Mouse (Mus musculus) olfactory bulb, adult 2 months (tissue): ENCODE data around the gene Ydjc. TPM values are rescaled to one million over a fixed set of nuclear protein-coding genes. Genes with fewer than 3 reads are reported as not detected.

Experiments used
- H3K27ac ChIP-seq: fragments of 200-500 bp; 2 replicates; pipeline ENCODE4 v1.5.1; 2012; ENCODE audit warnings: low read depth, low read length; ENCODE audit not compliant: insufficient read depth
- H3K4me1 ChIP-seq: fragments of 200-500 bp; 2 replicates; pipeline ENCODE4 v1.6.1; 2012; ENCODE audit warnings: low read length; ENCODE audit not compliant: control insufficient read depth, insufficient read depth
- H3K4me3 ChIP-seq: fragments of 200-500 bp; 2 replicates; pipeline ENCODE4 v1.5.1; 2012; ENCODE audit warnings: mild to moderate bottlenecking, low read depth, low read length, moderate library complexity; ENCODE audit not compliant: insufficient read depth
- CTCF ChIP-seq: fragments of 200-500 bp; IDR thresholded peaks from 2 replicates; pipeline ENCODE4 v1.5.1; 2012; ENCODE audit warnings: low read depth, mild to moderate bottlenecking, low read length, moderate library complexity; ENCODE audit not compliant: insufficient read depth
- POLR2A ChIP-seq: fragments of 200-500 bp; IDR thresholded peaks from 2 replicates; pipeline ENCODE4 v1.6.1; 2012; ENCODE audit warnings: mild to moderate bottlenecking, low read depth, low read length, moderate library complexity; ENCODE audit not compliant: insufficient read depth
- WGBS: fragments of 180-500 bp; shearing (Covaris S2); methylation state at CpG from one replicate; pipeline ENCODE4 v1.1.7; 2018; 5-methylcytosine and 5-hydroxymethylcytosine counted together
- polyA plus RNA-seq: library from polyadenylated mRNA; stranded (reverse); fragments of >200 nt; gene quantifications from 2 replicates; pipeline ENCODE4 v1.2.4, GENCODE M21; 2012; ENCODE audit warnings: low replicate concordance; ENCODE audit not compliant: missing spikeins, insufficient read depth, insufficient read length

Ydjc gene
- polyA plus RNA-seq, 1 experiment, result not detected

DNA sequence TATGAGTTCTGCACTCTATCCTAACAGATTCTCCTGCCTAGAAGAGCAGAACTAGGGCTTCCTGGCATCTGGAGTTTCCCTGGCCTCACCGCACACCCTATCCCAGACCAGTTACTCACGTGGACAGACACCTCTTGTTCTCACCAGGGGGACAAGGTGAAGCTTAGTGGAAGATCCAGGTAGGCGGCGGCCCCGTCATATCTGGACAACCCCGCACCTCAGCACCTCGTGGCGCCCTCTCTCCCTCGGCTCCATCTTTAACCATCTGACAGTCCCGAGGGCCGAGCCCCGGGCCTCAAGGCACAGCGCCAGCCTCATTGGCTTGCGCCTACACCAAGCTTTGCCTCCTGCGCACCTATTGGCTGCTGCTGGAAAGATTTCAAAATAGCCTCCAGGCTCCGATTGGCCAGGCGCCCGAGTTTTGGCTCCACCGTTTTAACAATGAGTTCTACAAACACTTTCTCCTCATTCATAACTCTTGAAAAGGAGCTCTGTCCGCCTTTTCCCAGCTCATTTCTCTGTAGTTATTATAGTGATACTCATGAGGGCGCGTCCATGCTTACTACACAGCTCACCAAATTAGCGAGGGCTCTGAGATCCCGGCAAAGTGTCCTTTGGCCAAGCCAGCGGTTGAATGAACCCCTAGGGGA is 19.4 kb upstream of the Ydjc start, which contains the start of gene 2610318N02Rik:
Gene 2610318N02Rik (minus strand): TSS at position 297 of the 650 bp plus-strand sequence.
- Histone ChIP-seq H3K4me3 (peak within 1 kb of the TSS; percentile 43), H3K4me1 (peaks cover 13% of the 10 kb centered on the region), H3K27ac (no peak within 1 kb of the TSS)
- no peak for TF ChIP-seq POLR2A
- no peak for TF ChIP-seq CTCF
- WGBS, result 1% methylated on average over 25 of the region's 25 CpGs

DNA sequence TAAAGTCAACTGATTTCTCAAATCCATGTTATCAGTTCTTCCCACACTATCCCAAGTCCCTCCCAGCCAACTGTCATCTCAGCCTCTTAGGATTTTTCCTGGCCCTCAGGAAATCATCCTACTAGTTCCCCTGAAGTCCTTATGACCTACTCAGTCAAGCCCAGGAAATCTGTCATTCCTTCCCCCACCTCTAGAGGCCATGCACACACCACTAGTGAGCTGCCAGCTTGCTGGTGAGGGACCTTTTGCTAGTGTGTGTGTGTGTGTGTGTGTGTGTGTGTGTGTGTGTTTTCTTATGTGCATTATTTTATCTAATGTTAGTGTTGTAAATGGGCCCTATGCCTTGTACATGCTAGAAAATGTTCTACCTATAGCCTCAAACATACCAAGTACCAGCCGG is 17.1 kb upstream of the Ydjc start:
- TF ChIP-seq POLR2A, result no peak
- no peak for TF ChIP-seq CTCF
- WGBS, result 100% methylated on average over 1 of the region's 1 CpGs
- Histone ChIP-seq H3K4me1 (peaks cover 22% of the 10 kb centered on the region), H3K4me3 (no peak overlapping the region), H3K27ac (no peak overlapping the region)

DNA sequence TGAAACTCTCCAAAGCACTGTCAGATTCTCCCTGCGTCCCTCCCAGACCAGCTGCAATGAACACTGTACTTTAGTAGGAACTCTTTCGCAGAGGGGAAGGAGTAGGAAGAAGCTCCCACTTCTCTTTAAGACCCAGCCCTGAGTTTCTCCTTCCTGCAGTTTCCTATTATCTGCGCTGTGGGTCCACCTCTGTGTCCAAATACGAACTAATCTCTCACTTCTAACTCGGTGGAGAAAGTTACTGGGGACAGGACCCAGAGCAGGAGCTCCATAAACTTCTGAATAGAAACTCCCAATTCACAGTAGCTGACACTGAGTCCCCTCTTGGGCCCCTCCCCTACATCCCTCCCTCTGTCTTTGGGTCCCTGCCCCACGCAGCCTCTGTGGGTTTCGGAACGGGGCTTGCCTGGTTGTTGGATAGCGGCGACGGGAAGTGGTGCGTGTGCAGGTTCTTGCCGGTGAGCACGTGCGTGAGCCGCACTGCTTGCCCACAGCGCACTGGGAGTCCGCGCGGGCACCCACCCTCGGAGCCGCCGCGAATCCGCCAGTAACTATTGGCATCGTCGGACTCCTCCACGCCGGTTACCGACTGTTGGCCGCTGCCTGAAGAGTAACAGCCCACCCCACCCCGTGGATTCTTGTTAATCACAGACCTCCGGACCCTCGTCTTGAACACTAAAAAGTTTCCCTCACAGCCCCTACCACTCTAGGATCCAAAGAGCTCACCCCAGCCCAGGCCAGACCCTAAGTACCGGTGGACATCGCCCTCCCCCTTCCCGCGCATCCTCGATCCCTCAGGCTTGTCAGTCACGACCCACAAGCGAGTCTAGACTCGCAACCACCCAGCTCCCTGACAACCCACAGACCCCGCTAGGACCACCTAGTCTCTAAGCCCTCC is 13.0 kb upstream of the Ydjc start:
- TF ChIP-seq CTCF (no peak), POLR2A (no peak)
- WGBS, result 4% methylated on average over 43 of the region's 43 CpGs
- Histone ChIP-seq H3K4me3 (peak overlapping the region; percentile 61), H3K27ac (no peak overlapping the region), H3K4me1 (peaks cover 8% of the 10 kb centered on the region)

DNA sequence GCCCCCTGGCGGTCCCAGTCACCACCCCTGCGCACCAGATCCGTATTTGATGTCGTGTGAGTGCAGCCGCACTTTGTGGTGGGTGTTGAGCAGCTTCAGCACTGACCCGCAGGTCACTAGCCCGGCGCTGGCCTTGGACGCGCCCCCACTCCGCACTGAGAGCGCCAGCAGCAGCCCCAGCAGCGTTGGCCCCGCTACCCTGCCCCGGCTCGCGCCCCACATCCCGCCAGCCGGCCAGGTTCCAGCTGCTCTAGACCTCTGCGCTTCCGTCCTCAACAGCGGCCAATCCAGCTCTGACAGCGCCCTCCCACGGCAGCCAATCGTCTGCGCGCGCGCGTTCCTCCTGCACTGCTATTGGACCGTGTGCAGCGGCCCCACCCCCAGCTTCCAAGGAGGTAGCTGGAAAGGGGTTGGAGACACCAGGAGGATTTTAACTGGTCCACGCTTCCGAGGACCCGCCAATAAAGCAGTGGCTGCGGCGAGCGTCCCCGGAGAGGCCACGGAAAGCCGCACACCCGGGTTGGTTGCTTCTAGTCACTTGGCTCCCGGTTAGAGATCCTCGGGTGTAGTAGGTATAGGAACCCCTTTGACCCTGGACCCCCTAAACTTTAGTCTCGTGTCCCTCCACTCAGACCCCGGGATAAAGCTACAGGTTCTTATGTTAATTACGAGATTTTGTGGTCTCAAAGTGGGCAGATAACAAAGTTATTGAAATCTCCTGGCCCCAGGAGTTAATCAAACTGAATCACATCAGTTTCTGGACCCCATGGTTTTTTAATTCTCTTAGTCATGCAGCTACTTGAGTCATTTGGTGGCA is 12.1 kb upstream of the Ydjc start, which contains the start of gene Sdf2l1:
Gene Sdf2l1 (minus strand): TSS at position 295 of the 817 bp plus-strand sequence.
- under 1% methylated on average over 47 of the region's 47 CpGs for WGBS
- TF ChIP-seq POLR2A, result peak; percentile 71
- TF ChIP-seq CTCF, result peak; percentile 40; the same call in 1 of the 2 replicates
- peaks cover 8% of the 10 kb centered on the region for H3K4me1 ChIP-seq
- no peak within 1 kb of the TSS; the same call in 1 of the 2 replicates for H3K27ac ChIP-seq
- peak within 1 kb of the TSS; percentile 61 for H3K4me3 ChIP-seq

DNA sequence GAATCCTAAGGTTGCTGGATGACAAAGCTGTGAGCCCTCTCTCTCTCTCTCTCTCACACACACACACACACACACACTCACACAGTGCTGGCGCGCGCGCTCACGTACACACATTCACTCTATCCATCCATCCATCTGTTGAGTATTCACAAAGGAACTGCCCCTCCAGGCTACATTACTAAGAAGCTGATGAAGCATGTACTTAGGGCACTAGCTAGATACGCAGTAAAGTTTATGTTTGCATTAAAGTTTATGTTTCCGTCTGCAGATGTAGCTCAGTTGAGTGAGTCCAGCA is 11.6 kb upstream of the Ydjc start:
- 25% methylated on average over 7 of the region's 7 CpGs for WGBS

DNA sequence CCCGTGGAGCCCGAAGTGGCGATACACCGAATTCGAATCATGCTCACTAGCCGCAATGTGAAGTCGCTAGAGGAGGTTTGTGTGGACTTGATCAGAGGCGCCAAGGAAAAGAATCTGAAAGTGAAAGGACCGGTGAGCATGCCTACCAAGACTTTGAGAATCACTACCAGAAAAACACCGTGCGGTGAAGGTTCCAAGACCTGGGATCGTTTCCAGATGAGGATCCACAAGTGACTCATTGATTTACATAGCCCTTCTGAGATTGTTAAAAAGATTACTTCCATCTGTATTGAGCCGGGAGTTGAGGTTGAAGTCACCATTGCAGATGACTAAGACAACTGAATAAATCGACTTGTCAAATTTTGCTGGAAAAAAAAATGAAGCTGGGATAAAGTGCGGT is 7.1 kb upstream of the Ydjc start:
- H3K27ac ChIP-seq, result no peak overlapping the region
- H3K4me1 ChIP-seq, result no peaks in the 10 kb centered on the region
- TF ChIP-seq POLR2A (no peak), CTCF (no peak)
- no peak overlapping the region for H3K4me3 ChIP-seq
- WGBS, result 89% methylated on average over 15 of the region's 15 CpGs

More for the DNA sequence above, 11.6 kb upstream of the Ydjc start:
- H3K4me1 ChIP-seq, result peaks cover 8% of the 10 kb centered on the region
- H3K4me3 ChIP-seq, result no peak overlapping the region
- H3K27ac ChIP-seq, result no peak overlapping the region
- TF ChIP-seq CTCF (no peak), POLR2A (no peak)

DNA sequence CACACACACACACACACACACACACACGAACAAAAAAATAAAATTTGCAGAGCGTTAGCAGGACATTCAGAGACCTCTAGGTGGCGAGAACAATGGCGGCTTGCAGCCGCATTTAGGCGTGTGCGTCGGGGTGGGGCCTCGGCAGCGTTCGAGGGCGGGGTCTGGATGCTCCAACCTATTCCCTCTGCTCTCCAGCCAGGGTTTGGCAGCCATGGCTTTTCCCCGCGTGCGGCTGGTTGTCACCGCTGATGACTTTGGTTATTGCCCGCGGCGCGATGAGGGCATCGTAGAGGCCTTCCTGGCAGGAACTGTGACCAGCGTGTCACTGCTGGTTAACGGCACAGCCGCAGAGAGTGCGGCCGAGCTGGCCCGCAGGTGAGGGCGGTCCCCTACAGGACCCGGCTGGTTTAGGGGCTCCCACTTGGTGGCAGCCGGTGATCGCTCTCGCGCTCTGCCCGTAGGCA is 2.4 kb downstream of the Ydjc start, which contains the start of gene Ccdc116:
Gene Ccdc116 (minus strand): TSS at position 458 of the 464 bp plus-strand sequence.
- peak; percentile 31; the same call in 1 of the 2 replicates for TF ChIP-seq POLR2A
- TF ChIP-seq CTCF, result 0 out of 2 replicates have a peak, but pooled peaks have one; percentile 11
- Histone ChIP-seq H3K4me1 (peaks cover 18% of the 10 kb centered on the region), H3K27ac (peak within 1 kb of the TSS; percentile 61; the same call in 1 of the 2 replicates), H3K4me3 (peak within 1 kb of the TSS; percentile 97)
- under 1% methylated on average over 34 of the region's 34 CpGs for WGBS

DNA sequence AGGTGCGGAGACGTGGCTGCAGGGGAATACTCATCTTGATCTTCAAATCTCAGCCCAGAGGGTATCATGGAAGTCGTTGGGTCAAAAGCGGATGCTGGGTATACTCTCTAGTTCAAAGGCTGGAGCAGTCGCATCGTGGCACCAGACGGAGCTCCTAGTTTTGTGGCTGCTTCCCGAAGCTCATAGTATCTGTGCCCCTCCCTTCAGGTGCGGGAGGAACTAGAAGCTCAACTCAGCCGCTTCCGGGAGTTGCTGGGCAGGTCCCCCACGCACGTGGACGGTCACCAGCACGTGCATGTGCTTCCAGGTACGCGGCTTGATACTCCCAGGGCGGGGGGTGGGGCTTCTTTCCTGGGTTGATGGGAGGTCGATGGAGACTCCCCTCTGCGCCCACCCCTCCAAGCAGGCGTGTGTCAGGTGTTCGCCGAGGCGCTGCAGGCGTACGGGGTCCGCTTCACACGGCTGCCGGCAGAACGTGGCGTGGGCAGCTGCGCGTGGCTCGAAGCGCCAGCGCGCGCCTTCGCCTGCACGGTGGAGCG is 3.0 kb downstream of the Ydjc start:
- no peak overlapping the region for H3K27ac ChIP-seq
- WGBS, result under 1% methylated on average over 41 of the region's 41 CpGs
- TF ChIP-seq CTCF (no peak), POLR2A (0 out of 2 replicates have a peak, but pooled peaks have one; percentile 4)
- peak overlapping the region; percentile 97 for H3K4me3 ChIP-seq
- peaks cover 18% of the 10 kb centered on the region for H3K4me1 ChIP-seq
